Mouse (Mus musculus) embryonic facial prominence, embryonic 11.5 days (tissue): ENCODE measurements around the gene Mmp9. TPM values are rescaled to one million over a fixed set of nuclear protein-coding genes. Genes with fewer than 3 reads are reported as not detected.

Experiments used
- ATAC-seq: fragments of 200-750 bp; cut with Nextera tagmentation; replicated peaks from 2 replicates; pipeline ENCODE4 v1.8.0; 2017; ENCODE audit warnings: low read depth; ENCODE audit not compliant: insufficient number of reproducible peaks, low FRiP score, low TSS enrichment
- DNase-seq: peaks from one replicate; pipeline ENCODE4 v3.0.0-alpha.2; 2015; ENCODE audit warnings: low spot score
- H3K27ac ChIP-seq: fragments of 300-500 bp; sonication (generic); replicated peaks from 2 replicates; pipeline ENCODE4 v1.5.1; 2014; ENCODE audit warnings: mild to moderate bottlenecking, low read depth, low read length, control low read depth
- H3K27me3 ChIP-seq: fragments of 300-500 bp; sonication (generic); 2 replicates; pipeline ENCODE4 v1.6.1; 2014; ENCODE audit warnings: mild to moderate bottlenecking, low read length, moderate library complexity, mixed read lengths; ENCODE audit not compliant: control insufficient read depth, insufficient read depth
- H3K36me3 ChIP-seq: fragments of 300-500 bp; sonication (generic); replicated peaks from 2 replicates; pipeline ENCODE4 v1.6.1; 2014; ENCODE audit warnings: low read depth, mild to moderate bottlenecking, low read length, moderate library complexity, mixed read lengths; ENCODE audit not compliant: control insufficient read depth, insufficient read depth
- H3K4me1 ChIP-seq: fragments of 300-500 bp; sonication (generic); 2 replicates; pipeline ENCODE4 v1.6.1; 2014; ENCODE audit warnings: low read length, mixed read lengths; ENCODE audit not compliant: control insufficient read depth, insufficient read depth
- H3K4me2 ChIP-seq: fragments of 300-500 bp; sonication (generic); 2 replicates; pipeline ENCODE4 v1.6.1; 2014; ENCODE audit warnings: low read depth, mild to moderate bottlenecking, control low read depth, low read length, moderate library complexity
- H3K4me3 ChIP-seq: fragments of 300-500 bp; sonication (generic); 2 replicates; pipeline ENCODE4 v1.5.1; 2014; ENCODE audit warnings: low read depth, low read length, control low read depth
- H3K9ac ChIP-seq: fragments of 300-500 bp; sonication (generic); replicated peaks from 2 replicates; pipeline ENCODE4 v1.6.1; 2014; ENCODE audit warnings: mild to moderate bottlenecking, control low read depth, low read length
- H3K9me3 ChIP-seq: fragments of 300-500 bp; sonication (generic); replicated peaks from 2 replicates; pipeline ENCODE4 v1.6.1; 2016; ENCODE audit warnings: mild to moderate bottlenecking, low read length, inconsistent platforms, mixed read lengths; ENCODE audit not compliant: control insufficient read depth
- WGBS: fragments of 180-500 bp; shearing (Covaris S2); extraction: QIAGEN DNeasy Blood & Tissue Kit; methylation state at CpG from one replicate; pipeline ENCODE4 v1.1.7; 2014; 5-methylcytosine and 5-hydroxymethylcytosine counted together
- polyA plus RNA-seq: library from polyadenylated mRNA; unstranded; fragments of >200 nt; fragmentation: Nextera tagmentation; extraction: Ambion mirVana; gene quantifications from 2 replicates; pipeline ENCODE4 v1.2.1, GENCODE M21; 2014

The Mmp9 gene
- polyA plus RNA-seq, 1 experiment from 2014 or later: 1.6 TPM

GRCm38 (mm10) chr2:164909100-164909499, 31.5 kb upstream of the Mmp9 start:
- Histone ChIP-seq H3K9me3 (peaks cover 4% of the 10 kb centered on the region), H3K4me1 (no peaks in the 10 kb centered on the region), H3K4me3 (no peak overlapping the region), H3K27ac (no peak overlapping the region), H3K9ac (no peak overlapping the region; the same call in 1 of the 2 replicates), H3K36me3 (peaks cover 39% of the 10 kb centered on the region), H3K27me3 (no peaks in the 10 kb centered on the region), H3K4me2 (no peak overlapping the region)
- WGBS: 90% methylated on average over 3 of the region's 3 CpGs
- ATAC-seq (no peak), DNase-seq (no peak)

- H3K27ac ChIP-seq: no peak overlapping the region
These were observed 31.0 kb upstream of the Mmp9 start for GRCm38 (mm10) chr2:164909542-164909941.

GRCm38 (mm10) chr2:164910360-164911061, 30.1 kb upstream of the Mmp9 start:
- Histone ChIP-seq H3K36me3 (peaks cover 30% of the 10 kb centered on the region), H3K4me2 (peak overlapping the region; percentile 83), H3K27ac (peak overlapping the region; percentile 98), H3K9me3 (peaks cover 4% of the 10 kb centered on the region), H3K4me3 (peak overlapping the region; percentile 73), H3K4me1 (no peaks in the 10 kb centered on the region), H3K27me3 (no peaks in the 10 kb centered on the region), H3K9ac (peak overlapping the region; percentile 98)
- whole genome bisulfite sequencing: 5% methylated on average over 37 of the region's 37 CpGs
- peak; percentile 0; the same call in 1 of the 2 replicates for ATAC-seq
- no peak for DNase-seq

More at GRCm38 (mm10) chr2:164909542-164909941, 31.0 kb upstream of the Mmp9 start:
- H3K4me1 ChIP-seq: no peaks in the 10 kb centered on the region
- DNase-seq: peak; percentile 32
- ATAC-seq: no peak
- H3K9ac ChIP-seq: peak overlapping the region; percentile 98
- H3K9me3 ChIP-seq: peaks cover 4% of the 10 kb centered on the region
- peaks cover 35% of the 10 kb centered on the region for H3K36me3 ChIP-seq
- H3K4me3 ChIP-seq: peak overlapping the region; percentile 73; the same call in 1 of the 2 replicates
- WGBS: 81% methylated on average over 1 of the region's 1 CpGs
- H3K4me2 ChIP-seq: no peak overlapping the region
- no peaks in the 10 kb centered on the region for H3K27me3 ChIP-seq

GRCm38 (mm10) chr2:164911086-164912048, 29.2 kb upstream of the Mmp9 start, which contains the start of gene Zfp335:
Gene Zfp335, minus strand, starts transcription at chr2:164911757.
- H3K36me3 ChIP-seq: peaks cover 23% of the 10 kb centered on the region
- H3K4me1 ChIP-seq: no peaks in the 10 kb centered on the region
- ATAC-seq (peak; percentile 75), DNase-seq (peak; percentile 95)
- H3K9me3 ChIP-seq: peaks cover under 1% of the 10 kb centered on the region
- H3K9ac ChIP-seq: peak within 1 kb of the TSS; percentile 98
- H3K27ac ChIP-seq: peak within 1 kb of the TSS; percentile 98
- H3K27me3 ChIP-seq: no peaks in the 10 kb centered on the region
- peak within 1 kb of the TSS; percentile 83 for H3K4me2 ChIP-seq
- peak within 1 kb of the TSS; percentile 73 for H3K4me3 ChIP-seq
- under 1% methylated on average over 88 of the region's 91 CpGs for WGBS

GRCm38 (mm10) chr2:164912151-164912550, 28.4 kb upstream of the Mmp9 start:
- ATAC-seq: peak; percentile 8; the same call in 1 of the 2 replicates
- H3K27ac ChIP-seq: peak overlapping the region; percentile 98

GRCm38 (mm10) chr2:164912749-164913427, 27.7 kb upstream of the Mmp9 start:
- WGBS: 91% methylated on average over 8 of the region's 9 CpGs
- Histone ChIP-seq H3K4me2 (no peak overlapping the region; the same call in 1 of the 2 replicates), H3K9ac (no peak overlapping the region; the same call in 1 of the 2 replicates), H3K27ac (no peak overlapping the region), H3K4me1 (no peaks in the 10 kb centered on the region), H3K9me3 (no peaks in the 10 kb centered on the region), H3K4me3 (peak overlapping the region; percentile 73; the same call in 1 of the 2 replicates), H3K36me3 (peaks cover 9% of the 10 kb centered on the region), H3K27me3 (no peaks in the 10 kb centered on the region)
- ATAC-seq (no peak), DNase-seq (no peak)

More at GRCm38 (mm10) chr2:164912151-164912550, 28.4 kb upstream of the Mmp9 start:
- 19% methylated on average over 12 of the region's 12 CpGs for whole genome bisulfite sequencing
- Histone ChIP-seq H3K4me3 (peak overlapping the region; percentile 73), H3K36me3 (peaks cover 17% of the 10 kb centered on the region), H3K9ac (peak overlapping the region; percentile 98), H3K4me1 (no peaks in the 10 kb centered on the region), H3K9me3 (no peaks in the 10 kb centered on the region), H3K27me3 (no peaks in the 10 kb centered on the region), H3K4me2 (peak overlapping the region; percentile 83)
- peak; percentile 31 for DNase-seq

GRCm38 (mm10) chr2:164913428-164913786, 27.2 kb upstream of the Mmp9 start:
- Histone ChIP-seq H3K4me1 (no peaks in the 10 kb centered on the region), H3K9me3 (no peaks in the 10 kb centered on the region), H3K9ac (no peak overlapping the region; the same call in 1 of the 2 replicates), H3K36me3 (peaks cover 4% of the 10 kb centered on the region; the same call in 1 of the 2 replicates), H3K4me2 (no peak overlapping the region), H3K4me3 (no peak overlapping the region), H3K27me3 (no peaks in the 10 kb centered on the region), H3K27ac (no peak overlapping the region)
- 87% methylated on average over 2 of the region's 2 CpGs for WGBS
- DNase-seq (no peak), ATAC-seq (no peak)
